In genomic region chr16:34084135-34084920, GRCm38 (mm10) we compare ENCODE assay signal across 33 mouse cellular contexts.
DNase-seq lines count a peak whose midpoint lies in the region; ATAC-seq lines count a peak whose summit lies in the region.
"Had no signal": no experiment of that assay in that cellular context is flagged by ENCODE, and none has a peak within 500 bp of the region (broad histone marks: within the 10 kb centered on the region; RNA-seq: fewer than 3 reads in every experiment).

No protein-coding gene starts in this region.

- peak overlapping the region; percentile 95 for H3K27ac ChIP-seq in heart, embryonic 15.5 days
- no peak overlapping the region for H3K27ac ChIP-seq in liver, embryonic 16.5 days (ENCODE audit: low read length)
- H3K27ac ChIP-seq: embryonic facial prominence, embryonic 10.5 days; embryonic facial prominence, embryonic 15.5 days; forebrain, embryonic 13.5 days; hindbrain, embryonic 10.5 days; hindbrain, embryonic 15.5 days; layer of hippocampus, adult 2 months; left cerebral cortex, adult 2 months; limb, embryonic 13.5 days; macrophage; midbrain, embryonic 10.5 days; neural tube, embryonic 12.5 days; stomach, embryonic 15.5 days had no signal

- no peak overlapping the region for H3K9ac ChIP-seq in heart, embryonic 15.5 days
- no peak overlapping the region for H3K9ac ChIP-seq in liver, embryonic 16.5 days (ENCODE audit: low read depth, low read length)
- H3K9ac ChIP-seq: embryonic facial prominence, embryonic 15.5 days; forebrain, embryonic 13.5 days; hindbrain, embryonic 15.5 days; limb, embryonic 13.5 days; neural tube, embryonic 12.5 days; stomach, embryonic 15.5 days had no signal

- WGBS in heart, embryonic 15.5 days, result 85% methylated on average over 10 of the region's 10 CpGs
- WGBS in liver, embryonic 16.5 days (ENCODE audit: insufficient replicate concordance), result 68% methylated on average over 10 of the region's 10 CpGs

- H3K4me2 ChIP-seq in heart, embryonic 15.5 days, result no peak overlapping the region
- H3K4me2 ChIP-seq in liver, embryonic 16.5 days (ENCODE audit: low read depth, low read length), result no peak overlapping the region
- H3K4me2 ChIP-seq: embryonic facial prominence, embryonic 15.5 days; forebrain, embryonic 13.5 days; hindbrain, embryonic 15.5 days; limb, embryonic 13.5 days; neural tube, embryonic 12.5 days; stomach, embryonic 15.5 days had no signal

- peaks cover 65% of the 10 kb centered on the region for H3K4me1 ChIP-seq in heart, embryonic 15.5 days (replicated peaks)
- peaks cover 2% of the 10 kb centered on the region; the same call in 1 of the 2 replicates for H3K4me1 ChIP-seq in liver, embryonic 16.5 days (ENCODE audit: control insufficient read depth, low read depth, low read length)

- H3K27me3 ChIP-seq in heart, embryonic 15.5 days, result no peaks in the 10 kb centered on the region
- no peaks in the 10 kb centered on the region for H3K27me3 ChIP-seq in liver, embryonic 16.5 days (ENCODE audit: control insufficient read depth, insufficient read depth, low read depth, low read length)
- H3K27me3 ChIP-seq: embryonic facial prominence, embryonic 15.5 days; forebrain, embryonic 13.5 days; hindbrain, embryonic 15.5 days; limb, embryonic 13.5 days; neural tube, embryonic 12.5 days; stomach, embryonic 15.5 days had no signal

- no peak for ATAC-seq in heart, embryonic 15.5 days (replicated peaks; ENCODE audit: insufficient number of reproducible peaks, insufficient read depth, low FRiP score, low read depth)
- peak; percentile 39; the same call in 1 of the 2 replicates for ATAC-seq in liver, embryonic 16.5 days (ENCODE audit: low read depth)
- ATAC-seq: activated CD4-positive, CD25-positive, alpha-beta regulatory T cell, adult 4 months; forebrain, embryonic 13.5 days; inflammation-experienced regulatory T-cells, adult 6 months; midbrain, embryonic 16.5 days had no signal

- no peaks in the 10 kb centered on the region for H3K9me3 ChIP-seq in heart, embryonic 15.5 days (replicated peaks)
- H3K9me3 ChIP-seq in liver, embryonic 16.5 days (replicated peaks; ENCODE audit: control insufficient read depth, low read length), result no peaks in the 10 kb centered on the region
- H3K9me3 ChIP-seq: embryonic facial prominence, embryonic 10.5 days; embryonic facial prominence, embryonic 15.5 days; forebrain, embryonic 13.5 days; hindbrain, embryonic 10.5 days; hindbrain, embryonic 15.5 days; limb, embryonic 13.5 days; midbrain, embryonic 10.5 days; neural tube, embryonic 12.5 days; stomach, embryonic 15.5 days had no signal

- DNase-seq in heart, postnatal 14 days, result no peak
- no peak for DNase-seq in liver
- DNase-seq in retina, embryonic 14.5 days (ENCODE audit: low spot score), result peak; percentile 11
- DNase-seq in cerebellum, postnatal 36 days, result no peak
- DNase-seq: adrenal gland, adult 2 months; adrenal gland, postnatal 36 days; B cell, adult 2 months; cerebellum, adult 2 months; cerebellum, postnatal 14 days; gastrocnemius, postnatal 36 days; heart, adult 18-20 months; kidney, adult 2 months; kidney, postnatal 36 days; lung, adult 18-20 months; lung, postnatal 10 days had no signal

- H3K4me3 ChIP-seq in heart, embryonic 15.5 days, result no peak overlapping the region
- H3K4me3 ChIP-seq in liver, embryonic 16.5 days (ENCODE audit: low read depth, low read length), result no peak overlapping the region
- H3K4me3 ChIP-seq: embryonic facial prominence, embryonic 10.5 days; embryonic facial prominence, embryonic 15.5 days; forebrain, embryonic 13.5 days; hindbrain, embryonic 10.5 days; hindbrain, embryonic 15.5 days; layer of hippocampus, adult 2 months; left cerebral cortex, adult 2 months; limb, embryonic 13.5 days; midbrain, embryonic 10.5 days; myocyte; neural tube, embryonic 12.5 days; stomach, embryonic 15.5 days had no signal

- no peaks in the 10 kb centered on the region for H3K36me3 ChIP-seq in heart, embryonic 15.5 days
- no peaks in the 10 kb centered on the region for H3K36me3 ChIP-seq in liver, embryonic 16.5 days (ENCODE audit: control insufficient read depth, insufficient read depth)
- H3K36me3 ChIP-seq: embryonic facial prominence, embryonic 15.5 days; hindbrain, embryonic 10.5 days; hindbrain, embryonic 15.5 days; limb, embryonic 13.5 days; midbrain, embryonic 10.5 days; neural tube, embryonic 12.5 days; stomach, embryonic 15.5 days had no signal

- intact Hi-C loops in heart, postnatal 14 days (cut with DNase I), result no loop called here
